Mouse (Mus musculus): ENCODE results near the gene Bcap29. TPM values are rescaled to one million over a fixed set of nuclear protein-coding genes. Genes with fewer than 3 reads are reported as not detected.
"Not testable (repeated sequence)": the region's sequence is repeated elsewhere in the genome, so short reads cannot be mapped to it uniquely, and the experiment has no call there.

Gene Bcap29
- polyA plus RNA-seq, 1 experiment = 0.56 TPM

DNA sequence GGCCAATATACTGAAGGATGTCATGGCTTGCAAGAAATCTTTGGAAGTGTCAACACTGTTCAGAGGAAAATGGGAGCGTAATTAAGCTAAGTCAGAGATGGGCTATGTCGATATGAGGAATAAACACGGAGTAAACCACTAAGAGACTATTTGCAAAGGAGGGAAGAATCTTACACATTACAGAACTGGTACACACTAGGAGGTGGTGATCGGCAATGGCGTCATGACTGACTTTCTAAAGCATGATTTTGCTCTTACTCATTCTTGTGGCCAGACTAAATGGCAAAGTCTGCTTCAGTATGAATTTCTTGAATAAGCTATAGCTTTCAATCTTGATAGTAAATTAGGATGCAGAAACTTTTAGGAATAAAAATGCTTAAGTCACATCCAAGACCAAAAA is 19.2 kb upstream of the Bcap29 start:
- WGBS = 53% methylated on average over 5 of the region's 5 CpGs
- TF ChIP-seq CTCF (IDR thresholded peaks at IDR 0.05; ENCODE audit: extremely low read depth, insufficient read length, insufficient replicate concordance, low read depth, low read length) (no peak), POLR2A (IDR thresholded peaks at IDR 0.05; ENCODE audit: low read depth, low read length) (no peak)
- no peaks in the 10 kb centered on the region for H3K27me3 ChIP-seq (ENCODE audit: control insufficient read depth, insufficient read depth, low read length)
- H3K36me3 ChIP-seq (ENCODE audit: control insufficient read depth, insufficient read depth, low read length) = peaks cover 4% of the 10 kb centered on the region
- no peak overlapping the region for H3K4me3 ChIP-seq (ENCODE audit: low read depth, low read length)
- no peak overlapping the region for H3K27ac ChIP-seq (ENCODE audit: insufficient read depth, low read depth, low read length)
- peaks cover 5% of the 10 kb centered on the region; the same call in 1 of the 2 replicates for H3K4me1 ChIP-seq (ENCODE audit: control insufficient read depth, insufficient read depth, insufficient read length, low read length)

- H3K36me3 ChIP-seq (ENCODE audit: control insufficient read depth, insufficient read depth, low read length) = no peaks in the 10 kb centered on the region
Observed at GRCm38 (mm10) chr12:31635240-31635607, 766 bp upstream of the Bcap29 start.

DNA sequence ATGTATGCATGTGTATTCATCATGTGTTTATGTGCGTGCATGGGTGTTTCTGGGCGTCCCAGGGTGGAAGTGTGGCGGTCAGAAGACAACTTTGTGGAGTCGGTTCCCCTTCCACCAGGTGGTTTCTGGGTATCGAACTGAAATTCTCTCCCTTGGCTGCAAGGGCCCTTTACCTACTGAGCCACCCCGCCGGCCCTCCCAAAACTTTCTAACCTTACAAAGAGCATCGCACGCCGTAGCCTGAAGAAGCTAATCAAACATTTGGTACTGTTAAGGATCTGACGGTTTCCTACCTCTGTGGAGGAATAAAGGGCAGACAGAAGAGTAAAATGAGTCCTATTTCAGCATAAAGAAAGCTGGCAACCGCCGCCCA is 502 bp downstream of the Bcap29 start:
- no peak overlapping the region for H3K27ac ChIP-seq (ENCODE audit: insufficient read depth, low read depth, low read length)
- peaks cover 3% of the 10 kb centered on the region; the same call in 1 of the 2 replicates for H3K4me1 ChIP-seq (ENCODE audit: control insufficient read depth, insufficient read depth, insufficient read length, low read length)
- TF ChIP-seq POLR2A (IDR thresholded peaks at IDR 0.05; ENCODE audit: low read depth, low read length) = no peak
- no peaks in the 10 kb centered on the region for H3K36me3 ChIP-seq (ENCODE audit: control insufficient read depth, insufficient read depth, low read length)
- 3% methylated on average over 13 of the region's 13 CpGs for WGBS
- H3K27me3 ChIP-seq (ENCODE audit: control insufficient read depth, insufficient read depth, low read length) = no peaks in the 10 kb centered on the region
- peak overlapping the region; percentile 84 for H3K4me3 ChIP-seq (ENCODE audit: low read depth, low read length)

More at GRCm38 (mm10) chr12:31635240-31635607, 766 bp upstream of the Bcap29 start:
- Histone ChIP-seq H3K4me1 (ENCODE audit: control insufficient read depth, insufficient read depth, insufficient read length, low read length) (peaks cover 3% of the 10 kb centered on the region; the same call in 1 of the 2 replicates), H3K27me3 (ENCODE audit: control insufficient read depth, insufficient read depth, low read length) (no peaks in the 10 kb centered on the region), H3K27ac (ENCODE audit: insufficient read depth, low read depth, low read length) (no peak overlapping the region), H3K4me3 (ENCODE audit: low read depth, low read length) (no peak overlapping the region)
- 84% methylated on average over 3 of the region's 3 CpGs for whole genome bisulfite sequencing
- no peak for TF ChIP-seq POLR2A (IDR thresholded peaks at IDR 0.05; ENCODE audit: low read depth, low read length)
- no peak for TF ChIP-seq CTCF (IDR thresholded peaks at IDR 0.05; ENCODE audit: extremely low read depth, insufficient read length, insufficient replicate concordance, low read depth, low read length)

DNA sequence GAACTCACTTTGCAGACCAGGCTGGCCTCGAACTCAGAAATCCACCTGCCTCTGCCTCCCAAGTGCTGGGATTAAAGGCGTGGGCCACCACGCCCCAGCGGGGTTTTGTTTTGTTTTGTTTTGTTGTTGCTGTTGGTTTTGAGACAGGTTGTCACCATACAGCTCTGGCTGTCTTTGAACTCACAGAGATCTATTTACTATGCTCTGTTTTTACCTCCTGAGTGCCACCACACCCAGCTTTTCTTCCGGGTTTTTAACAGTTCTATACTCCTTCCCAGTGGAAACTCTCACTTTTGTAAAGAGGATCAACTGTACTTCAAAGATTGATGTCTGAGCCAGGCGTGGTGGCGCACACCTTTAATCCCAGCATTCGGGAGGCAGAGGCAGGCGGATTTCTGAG is 6.1 kb downstream of the Bcap29 start:
- H3K4me3 ChIP-seq (ENCODE audit: low read depth, low read length); H3K27me3 ChIP-seq (ENCODE audit: control insufficient read depth, insufficient read depth, low read length); H3K4me1 ChIP-seq (ENCODE audit: control insufficient read depth, insufficient read depth, insufficient read length, low read length); H3K27ac ChIP-seq (ENCODE audit: insufficient read depth, low read depth, low read length): not testable (repeated sequence)
- peaks cover 18% of the 10 kb centered on the region for H3K36me3 ChIP-seq (ENCODE audit: control insufficient read depth, insufficient read depth, low read length)
- WGBS = 96% methylated on average over 9 of the region's 9 CpGs

DNA sequence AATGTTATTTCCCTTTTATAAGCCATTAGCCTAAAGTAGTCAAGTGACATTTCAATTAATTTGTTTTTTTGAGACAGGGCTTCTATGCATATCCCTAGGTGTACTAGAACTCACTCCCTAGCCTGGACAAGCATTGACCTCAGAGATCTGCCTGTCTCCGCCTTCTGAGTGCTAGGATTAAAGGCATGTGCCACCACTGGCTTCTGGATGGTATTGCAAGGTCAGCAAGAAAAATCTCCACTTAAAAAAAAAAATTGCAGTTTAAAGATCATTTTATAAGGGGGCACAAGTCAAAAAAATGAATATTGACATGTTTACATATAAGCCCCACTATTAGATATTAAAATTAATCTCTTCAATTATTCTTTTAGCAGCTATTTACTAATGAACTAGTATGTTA is 9.4 kb downstream of the Bcap29 start:
- WGBS = 100% methylated on average over 1 of the region's 1 CpGs
- H3K4me3 ChIP-seq (ENCODE audit: low read depth, low read length) = no peak overlapping the region
- H3K27me3 ChIP-seq (ENCODE audit: control insufficient read depth, insufficient read depth, low read length) = no peaks in the 10 kb centered on the region
- peaks cover 25% of the 10 kb centered on the region for H3K36me3 ChIP-seq (ENCODE audit: control insufficient read depth, insufficient read depth, low read length)
- H3K4me1 ChIP-seq (ENCODE audit: control insufficient read depth, insufficient read depth, insufficient read length, low read length) = no peaks in the 10 kb centered on the region
- H3K27ac ChIP-seq (ENCODE audit: insufficient read depth, low read depth, low read length) = no peak overlapping the region
- TF ChIP-seq CTCF (IDR thresholded peaks at IDR 0.05; ENCODE audit: extremely low read depth, insufficient read length, insufficient replicate concordance, low read depth, low read length) (no peak), POLR2A (IDR thresholded peaks at IDR 0.05; ENCODE audit: low read depth, low read length) (no peak)

DNA sequence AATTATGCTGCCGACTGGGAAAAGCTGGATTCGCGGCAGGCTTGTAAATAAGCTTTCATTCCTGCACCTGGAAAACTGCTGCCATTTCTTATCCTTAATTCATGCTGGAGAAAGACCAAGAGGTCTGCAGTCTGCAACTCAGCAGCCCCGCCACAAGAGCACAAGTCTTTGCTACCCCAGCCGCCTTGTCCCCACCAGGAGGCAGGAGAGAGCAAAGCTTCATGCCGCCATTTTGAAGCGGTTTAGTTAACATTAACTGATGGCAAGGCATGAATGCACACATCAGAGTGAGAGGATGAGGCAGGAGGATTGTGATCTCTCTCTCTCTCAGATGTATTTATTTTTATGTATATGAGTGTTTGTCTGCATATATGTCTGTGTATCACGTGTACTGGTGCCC is 14.4 kb downstream of the Bcap29 start:
- Histone ChIP-seq H3K4me3 (ENCODE audit: low read depth, low read length) (no peak overlapping the region), H3K27me3 (ENCODE audit: control insufficient read depth, insufficient read depth, low read length) (no peaks in the 10 kb centered on the region), H3K36me3 (ENCODE audit: control insufficient read depth, insufficient read depth, low read length) (peaks cover 26% of the 10 kb centered on the region), H3K27ac (ENCODE audit: insufficient read depth, low read depth, low read length) (0 out of 2 replicates have a peak overlapping the region, but pooled peaks have one; percentile 7), H3K4me1 (ENCODE audit: control insufficient read depth, insufficient read depth, insufficient read length, low read length) (no peaks in the 10 kb centered on the region)
- 79% methylated on average over 8 of the region's 8 CpGs for WGBS
- TF ChIP-seq CTCF (IDR thresholded peaks at IDR 0.05; ENCODE audit: extremely low read depth, insufficient read length, insufficient replicate concordance, low read depth, low read length) = peak; percentile 34; the same call in 1 of the 2 replicates
- TF ChIP-seq POLR2A (IDR thresholded peaks at IDR 0.05; ENCODE audit: low read depth, low read length) = no peak

GRCm38 (mm10) chr12:31613353-31613752 is 21.1 kb downstream of the Bcap29 start:
- TF ChIP-seq POLR2A (IDR thresholded peaks at IDR 0.05; ENCODE audit: low read depth, low read length) (no peak), CTCF (IDR thresholded peaks at IDR 0.05; ENCODE audit: extremely low read depth, insufficient read length, insufficient replicate concordance, low read depth, low read length) (no peak)
- H3K4me3 ChIP-seq (ENCODE audit: low read depth, low read length) = no peak overlapping the region
- no peaks in the 10 kb centered on the region for H3K4me1 ChIP-seq (ENCODE audit: control insufficient read depth, insufficient read depth, insufficient read length, low read length)
- 82% methylated on average over 4 of the region's 4 CpGs for WGBS
- no peaks in the 10 kb centered on the region for H3K27me3 ChIP-seq (ENCODE audit: control insufficient read depth, insufficient read depth, low read length)
- H3K36me3 ChIP-seq (ENCODE audit: control insufficient read depth, insufficient read depth, low read length) = peaks cover 12% of the 10 kb centered on the region
- H3K27ac ChIP-seq (ENCODE audit: insufficient read depth, low read depth, low read length) = no peak overlapping the region

DNA sequence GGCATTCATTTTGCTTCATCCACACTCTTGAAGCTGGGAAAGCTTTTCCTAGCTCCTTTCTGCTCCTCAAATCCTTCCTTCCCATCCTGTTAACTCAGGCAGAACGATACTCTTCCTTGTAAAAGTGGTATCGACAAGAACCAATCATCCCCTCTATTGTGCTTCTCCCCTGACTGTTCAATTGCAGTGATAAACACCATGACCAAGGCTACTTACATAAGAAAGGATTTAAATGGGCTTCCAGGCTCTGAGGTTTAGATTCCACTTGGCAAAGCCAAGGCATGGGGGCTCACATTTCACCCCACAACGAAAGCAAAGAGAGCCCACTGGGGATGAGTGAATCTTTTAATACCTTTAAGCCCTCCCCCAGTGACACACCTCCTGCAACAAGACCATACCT is 26.3 kb downstream of the Bcap29 start:
- Histone ChIP-seq H3K36me3 (ENCODE audit: control insufficient read depth, insufficient read depth, low read length) (no peaks in the 10 kb centered on the region), H3K4me3 (ENCODE audit: low read depth, low read length) (no peak overlapping the region), H3K27me3 (ENCODE audit: control insufficient read depth, insufficient read depth, low read length) (no peaks in the 10 kb centered on the region), H3K4me1 (ENCODE audit: control insufficient read depth, insufficient read depth, insufficient read length, low read length) (no peaks in the 10 kb centered on the region), H3K27ac (ENCODE audit: insufficient read depth, low read depth, low read length) (no peak overlapping the region)
- no peak for TF ChIP-seq CTCF (IDR thresholded peaks at IDR 0.05; ENCODE audit: extremely low read depth, insufficient read length, insufficient replicate concordance, low read depth, low read length)
- TF ChIP-seq POLR2A (IDR thresholded peaks at IDR 0.05; ENCODE audit: low read depth, low read length) = no peak
- WGBS = 76% methylated on average over 3 of the region's 3 CpGs

Measured in small intestine, adult 2 months (tissue).